Mouse (Mus musculus) heart, postnatal 0 days (tissue): Measurements from ENCODE around the gene Slc35c2.

ENCODE experiments used
- CTCF ChIP-seq: IDR thresholded peaks from 2 replicates; pipeline ENCODE4 v1.5.1; 2016; ENCODE audit warnings: antibody characterized with exemption, control low read depth, low read depth
- EP300 ChIP-seq: IDR thresholded peaks from 2 replicates; pipeline ENCODE4 v1.6.1; 2016; ENCODE audit warnings: antibody characterized with exemption, low read depth

DNA sequence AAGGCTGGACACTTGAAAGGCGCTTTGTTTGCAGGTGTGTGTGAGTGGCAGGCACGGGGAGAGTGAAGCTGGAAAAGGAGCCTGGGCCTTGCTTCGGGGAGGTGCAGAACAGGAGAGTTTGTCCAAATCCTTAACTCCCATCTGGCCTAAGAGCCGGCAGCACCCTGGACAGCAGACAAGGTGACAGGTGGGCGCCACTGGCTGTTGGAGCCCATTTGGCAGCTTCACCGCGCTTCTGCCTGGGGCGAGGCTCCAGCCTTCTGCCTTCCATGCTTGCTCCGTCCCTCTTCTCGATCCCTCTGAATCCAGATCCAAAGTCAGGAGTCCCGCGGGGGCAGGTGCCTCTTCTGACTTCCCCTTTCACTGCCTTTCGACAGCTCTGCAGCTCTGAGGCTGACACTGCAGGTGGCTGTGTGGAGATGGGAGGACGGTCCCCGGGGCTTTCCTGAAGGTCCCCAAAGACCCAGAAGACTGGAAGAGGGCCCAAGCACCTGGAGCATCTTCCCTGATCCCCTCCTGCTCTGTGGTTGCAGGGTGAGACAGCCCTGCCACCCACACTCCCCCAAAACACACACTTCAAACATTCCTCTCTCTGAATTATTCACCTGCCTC lies 48.0 kb downstream of the Slc35c2 start:
- no peak for TF ChIP-seq CTCF
- TF ChIP-seq EP300: no peak
